Mouse (Mus musculus) cerebellum, adult 11-12 months (tissue): Measurements from ENCODE around the gene Ccnjl.
A peak's percentile ranks its signal among the peaks of the same experiment; 100 is the strongest.

Experiments used
- DNase-seq: peaks from one replicate; pipeline ENCODE4 v3.0.0; 2022

The Ccnjl gene

DNA sequence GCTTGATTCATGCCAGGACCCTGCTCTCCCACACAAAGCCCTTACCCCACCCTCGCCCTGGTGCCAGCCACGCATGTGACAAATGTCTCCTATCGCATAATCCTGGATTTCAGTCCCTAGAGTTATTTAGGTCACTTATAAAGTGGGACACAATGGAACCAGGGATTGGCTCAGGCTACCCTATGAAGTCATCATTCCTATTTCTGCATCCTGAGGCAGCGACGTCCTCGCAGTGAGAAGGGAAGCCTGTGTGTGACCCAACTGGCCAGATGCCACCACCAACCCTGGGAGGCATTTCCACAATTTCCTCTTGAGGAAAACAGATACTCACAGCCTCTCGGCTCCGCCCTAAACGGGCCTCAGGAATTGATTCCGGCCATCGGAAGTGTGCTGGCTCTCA, 41.0 kb downstream of the Ccnjl start:
- DNase-seq, result peak; percentile 91

DNA sequence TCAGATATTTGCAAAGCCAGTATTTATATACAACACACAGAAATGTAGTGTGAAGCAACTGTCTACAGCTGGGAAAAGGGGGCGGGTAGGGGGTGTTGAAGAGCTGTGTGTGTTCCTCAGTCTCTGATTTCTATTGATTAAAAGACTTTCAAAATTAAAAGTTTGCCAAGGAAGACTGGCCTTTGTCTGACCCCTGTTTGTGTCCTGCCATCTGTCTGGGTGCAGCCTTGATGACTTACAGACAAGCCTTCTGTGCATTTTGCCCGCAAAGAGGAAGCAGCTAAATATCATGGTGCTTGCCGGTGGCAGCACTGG, 46.4 kb downstream of the Ccnjl start:
- DNase-seq, result no peak

DNA sequence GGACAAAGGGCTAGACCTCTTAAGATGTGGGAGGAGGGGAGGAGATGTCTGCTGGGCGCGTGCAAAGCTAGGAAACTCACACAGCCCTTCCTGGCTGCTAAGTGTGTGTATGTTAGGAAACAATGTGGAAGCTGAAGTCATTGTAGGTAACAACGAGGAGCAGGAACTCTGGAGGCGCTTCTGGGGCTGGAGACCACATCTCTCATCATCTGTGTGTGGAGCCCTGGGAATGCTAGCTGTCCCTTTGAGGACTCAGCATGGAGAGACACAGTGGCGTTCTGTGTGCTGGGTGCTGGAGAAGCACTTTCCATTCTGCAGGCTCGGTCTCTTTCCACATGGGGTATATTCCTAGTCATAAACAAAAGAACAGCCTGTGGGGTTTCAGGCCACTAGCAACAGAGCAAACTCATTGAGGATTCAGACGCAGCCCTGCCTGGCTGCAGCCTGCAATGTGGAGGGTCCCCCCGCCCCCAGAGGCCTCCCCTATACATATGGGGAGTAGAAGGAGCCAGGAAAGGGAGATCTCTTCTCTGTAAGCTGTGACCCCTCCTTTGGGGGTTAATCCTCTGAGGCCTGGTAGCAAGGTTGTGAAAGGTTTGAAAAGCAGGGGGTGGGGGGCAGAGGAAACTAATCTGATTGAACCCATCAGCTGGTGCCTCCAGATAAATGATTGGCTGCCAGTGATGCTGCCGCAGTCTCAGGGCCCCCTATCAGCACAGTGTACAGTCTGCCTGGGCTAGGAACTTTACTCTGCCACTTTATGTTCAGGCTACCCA, 47.0 kb downstream of the Ccnjl start:
- DNase-seq, result no peak

DNA sequence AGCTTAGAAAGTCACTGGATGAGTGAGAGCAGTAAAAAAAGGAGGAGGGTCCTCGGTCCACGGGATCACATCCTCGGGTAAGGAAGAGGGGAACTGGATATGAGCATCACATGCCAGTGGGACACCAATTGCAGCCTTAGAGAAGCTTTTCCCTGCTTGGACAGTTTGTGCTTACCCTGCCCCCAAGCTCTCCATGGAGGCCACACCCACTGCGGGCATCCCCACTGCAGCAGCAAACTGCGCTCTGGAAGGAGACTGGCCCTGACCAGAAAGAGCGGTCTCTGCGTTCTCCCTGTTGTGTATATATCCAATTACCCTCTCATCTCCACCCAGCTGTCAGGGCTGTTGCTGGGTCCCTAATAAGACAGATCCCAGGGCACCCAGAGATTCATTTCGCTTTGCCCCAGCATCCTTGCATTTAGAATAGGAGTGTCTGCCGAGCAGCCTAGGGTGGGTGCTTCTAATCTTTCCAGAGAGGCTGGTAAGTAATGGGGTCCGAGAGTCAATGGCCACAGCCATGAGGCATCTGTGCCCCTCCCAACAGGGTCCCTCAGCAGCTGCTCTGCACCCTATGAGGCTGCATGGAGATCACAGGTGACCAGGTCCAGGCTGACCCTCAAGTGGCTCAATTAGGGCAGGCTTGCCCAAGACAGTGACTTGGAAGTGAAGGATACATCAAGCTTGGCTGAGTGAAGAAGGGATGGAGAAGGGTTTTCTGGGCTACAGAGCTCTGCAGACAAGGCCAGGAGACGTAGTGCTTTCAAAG, 49.3 kb downstream of the Ccnjl start:
- no peak for DNase-seq

DNA sequence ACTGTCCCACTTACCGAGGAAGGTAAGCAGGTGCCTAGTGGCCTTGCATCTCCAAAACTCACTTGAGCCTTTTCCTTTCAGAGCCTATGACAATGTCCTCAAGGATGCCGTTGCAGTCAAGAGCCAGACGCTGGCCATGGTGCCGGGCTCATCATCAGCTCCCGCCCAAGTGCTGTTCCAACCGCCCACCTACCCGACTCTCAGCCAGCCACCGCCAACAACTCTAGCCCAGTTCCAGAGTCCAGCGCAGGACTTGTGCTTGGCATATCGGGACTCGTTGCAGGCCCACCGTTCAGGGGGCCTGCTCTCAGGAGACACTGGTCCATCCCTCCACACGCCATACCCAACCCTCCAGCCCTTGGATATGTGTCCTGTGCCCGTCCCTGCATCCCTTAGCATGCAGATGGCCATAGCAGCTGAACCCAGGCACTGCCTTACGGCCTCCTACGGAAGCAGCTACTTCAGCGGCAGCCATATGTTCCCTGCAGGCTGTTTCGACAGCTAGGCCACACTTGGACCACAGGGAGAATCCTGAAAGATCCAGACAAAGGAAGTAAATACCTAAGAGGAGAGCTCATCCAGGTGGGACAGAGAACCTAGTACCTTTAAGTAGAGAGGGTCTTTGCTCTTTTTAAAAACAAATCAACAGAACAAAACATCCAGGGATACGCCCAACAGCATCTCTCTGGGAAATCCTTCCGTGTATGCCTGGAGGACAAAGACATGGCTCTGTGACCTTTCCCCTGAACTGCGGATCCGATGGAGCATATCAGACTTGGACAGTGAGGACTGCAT, 56.8 kb downstream of the Ccnjl start:
- peak; percentile 16 for DNase-seq

DNA sequence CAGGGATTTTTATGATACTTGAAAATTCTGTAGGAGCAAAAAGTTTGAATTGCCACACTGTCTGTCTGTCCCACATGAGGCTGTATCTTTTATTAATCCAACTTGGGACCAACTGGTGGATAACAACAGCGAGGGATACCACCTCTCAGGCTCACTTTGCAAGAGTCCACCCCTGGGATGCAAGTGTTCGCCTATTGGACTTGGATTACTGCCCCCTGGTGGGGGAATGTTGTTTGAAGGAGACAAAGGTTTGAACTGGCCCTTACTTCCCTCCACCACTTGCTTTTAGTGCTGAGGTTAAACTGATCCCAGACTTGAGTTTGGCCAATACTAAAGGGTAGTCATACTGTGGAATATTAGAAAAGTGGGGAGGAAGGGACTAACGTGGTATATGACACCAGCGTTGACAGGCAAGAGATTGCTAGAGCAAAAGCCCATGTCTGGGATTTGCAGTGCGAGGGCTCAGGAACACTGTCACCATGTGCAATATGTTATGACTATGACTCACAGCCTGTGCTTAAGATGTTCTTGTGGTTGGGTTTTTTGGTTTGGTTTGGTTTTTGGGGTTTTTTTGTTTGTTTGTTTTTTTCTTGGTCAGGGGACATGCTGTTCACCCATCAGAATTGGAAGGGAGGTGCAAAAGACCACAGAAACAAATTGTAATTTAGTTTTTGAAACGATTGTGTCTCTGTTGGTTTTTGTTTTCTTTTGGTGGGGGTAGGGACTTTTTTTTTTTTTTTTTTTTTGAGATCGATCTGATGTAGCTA, 57.9 kb downstream of the Ccnjl start, which contains the start of gene 4933415A04Rik:
4933415A04Rik (plus strand) TSS at position 717 of the 767 bp plus-strand sequence.
- peak; percentile 56 for DNase-seq

DNA sequence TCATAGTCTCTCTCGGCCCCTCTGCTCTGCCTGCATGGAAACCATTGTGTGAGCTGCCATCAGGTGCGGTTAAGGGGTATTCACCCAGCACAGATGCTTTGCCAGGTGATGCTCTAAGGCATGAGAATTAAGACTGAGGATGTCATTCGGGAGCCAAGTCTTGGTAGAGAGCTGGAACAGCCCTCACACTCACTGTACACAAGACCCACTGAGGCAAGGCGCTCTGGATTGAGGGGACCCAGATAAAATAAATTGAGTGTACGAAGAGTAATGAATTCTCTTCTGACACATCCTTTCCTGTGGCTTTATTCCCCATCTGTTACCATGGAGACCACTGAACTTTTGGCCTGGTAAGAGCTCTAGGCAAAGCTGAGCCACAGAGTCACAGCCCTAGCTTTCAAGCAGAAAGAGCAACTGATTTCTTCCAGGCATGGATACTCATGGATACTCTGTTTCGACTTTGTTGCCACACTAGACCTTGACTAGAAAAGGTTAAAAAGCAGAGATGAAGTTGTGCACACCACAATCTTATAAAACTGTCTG, 61.0 kb downstream of the Ccnjl start:
- no peak for DNase-seq

DNA sequence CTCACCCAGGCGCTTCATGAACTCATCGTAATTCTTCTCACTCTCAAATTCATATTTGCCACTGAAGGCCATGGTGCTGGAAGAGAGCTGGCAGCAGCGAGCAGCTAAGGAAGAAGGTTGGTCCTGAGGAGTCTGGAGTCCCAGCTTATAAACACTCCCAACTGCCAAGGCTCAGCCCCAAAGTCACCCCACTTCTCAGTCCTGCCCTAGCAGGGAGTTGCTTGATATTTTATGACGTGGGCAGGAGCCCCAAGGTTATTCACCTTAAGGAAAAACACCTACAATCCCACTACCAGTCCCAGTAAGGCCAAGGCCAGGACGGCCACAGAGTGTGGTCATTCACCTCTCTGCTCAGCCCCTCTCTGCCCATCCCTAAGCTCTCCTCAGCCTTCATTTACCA, 72.9 kb downstream of the Ccnjl start, which contains the start of gene Fabp6:
Fabp6 (minus strand) TSS at position 101 of the 400 bp plus-strand sequence.
- DNase-seq, result no peak

DNA sequence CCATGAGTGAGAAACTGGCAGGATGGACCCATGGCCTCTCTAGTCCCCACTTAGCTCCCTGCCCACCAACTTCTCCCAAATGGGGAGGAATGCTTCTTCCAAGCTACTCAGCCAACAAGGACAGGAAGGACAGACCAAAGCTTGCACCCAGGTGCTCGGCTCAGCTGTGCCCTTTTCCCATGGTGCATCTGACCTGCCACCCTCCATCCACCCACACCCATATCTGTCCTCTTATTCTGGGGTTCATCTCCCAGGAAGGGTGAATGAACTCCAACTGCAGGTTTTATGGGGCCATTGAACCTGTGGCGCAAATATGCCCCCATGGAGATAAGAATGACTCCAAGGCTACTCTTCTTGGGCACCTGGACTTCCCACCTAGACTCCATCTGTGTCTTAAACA, 75.6 kb downstream of the Ccnjl start:
- no peak for DNase-seq

DNA sequence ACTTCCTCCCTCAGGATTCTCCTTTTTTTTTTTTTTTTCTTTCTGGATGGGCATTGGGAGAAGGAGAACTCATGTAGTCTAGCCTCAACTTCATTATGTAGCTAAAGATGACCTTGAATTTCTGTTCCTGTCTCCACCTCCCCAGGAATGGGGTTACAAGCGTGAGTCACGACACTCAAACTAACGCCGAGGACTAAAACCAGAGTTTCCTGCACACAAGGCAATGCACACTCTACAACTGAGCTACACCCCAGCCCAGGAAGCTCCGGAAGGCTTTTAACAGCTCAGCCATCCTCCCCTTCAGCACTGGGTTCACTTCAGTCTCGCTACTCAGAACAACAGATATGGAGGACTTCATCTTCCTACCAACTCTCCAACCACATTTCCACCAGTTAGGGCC, 76.3 kb downstream of the Ccnjl start:
- DNase-seq, result no peak

DNA sequence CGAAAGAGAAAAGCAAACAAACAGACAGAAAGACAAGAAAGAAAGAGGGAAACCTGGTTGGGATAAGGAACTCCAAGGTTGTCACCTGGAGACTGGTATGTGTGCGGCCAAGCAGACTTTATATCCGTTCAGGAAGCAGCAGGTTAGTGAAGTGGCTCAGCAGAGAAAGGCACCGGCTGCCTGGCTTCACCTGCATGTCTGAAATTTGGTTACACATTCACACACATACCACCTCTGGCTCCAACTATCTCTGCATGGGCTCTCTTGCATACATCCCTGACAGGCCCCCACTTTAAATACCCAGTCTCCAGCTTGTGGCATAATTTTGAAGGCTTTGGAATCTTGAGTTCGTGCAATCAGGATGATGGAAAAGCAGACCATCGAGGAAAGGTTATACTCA, 77.3 kb downstream of the Ccnjl start:
- no peak for DNase-seq

DNA sequence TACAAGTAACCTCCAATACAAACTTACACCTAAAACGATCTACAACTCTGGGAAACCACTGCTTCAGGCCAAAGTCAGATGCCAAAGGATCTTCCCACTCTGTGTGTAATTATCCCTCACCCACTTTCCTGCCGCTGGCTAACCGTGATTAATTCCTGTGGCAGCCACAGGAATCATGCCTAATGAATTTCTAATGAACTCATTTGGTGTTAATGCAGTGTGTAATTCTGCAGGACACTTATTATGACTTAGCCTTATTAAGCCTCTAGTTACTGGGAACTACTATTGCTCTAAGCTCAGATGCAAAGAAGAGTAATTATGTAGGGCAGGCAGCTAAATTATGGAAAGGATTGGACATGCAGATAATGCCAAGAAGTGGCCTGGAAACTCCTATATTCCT, 79.9 kb downstream of the Ccnjl start:
- DNase-seq, result no peak

DNA sequence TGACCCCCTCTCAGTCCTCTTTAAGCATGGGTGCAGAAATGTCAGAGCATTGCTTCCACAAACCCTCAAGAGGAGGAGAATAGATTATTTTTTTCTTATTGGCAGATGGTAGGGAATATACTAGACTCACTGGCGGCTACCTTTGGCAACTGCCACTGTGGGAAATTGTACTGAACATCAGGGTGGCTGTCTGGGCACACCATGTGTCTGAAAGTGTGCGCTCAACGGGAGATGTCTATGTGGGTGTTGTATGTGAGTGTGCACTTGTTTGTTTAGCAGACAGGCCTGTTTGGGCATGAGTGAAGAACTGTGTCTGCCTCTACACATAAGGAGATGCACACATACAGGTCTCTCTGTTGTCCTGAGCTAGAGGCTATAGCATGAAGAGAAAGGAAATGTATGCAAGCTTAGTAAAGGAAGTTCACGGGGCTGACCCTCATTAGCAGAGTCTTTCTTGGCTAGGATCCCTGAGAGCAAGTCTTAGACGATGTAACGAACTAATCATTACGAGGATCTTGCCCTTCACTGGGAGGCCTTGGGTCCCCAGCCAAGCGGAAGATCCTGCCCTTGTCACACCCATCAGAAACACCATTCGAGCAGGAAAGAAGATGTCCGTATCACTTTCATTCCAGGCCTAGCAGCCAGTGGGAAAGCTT, 81.5 kb downstream of the Ccnjl start:
- no peak for DNase-seq

DNA sequence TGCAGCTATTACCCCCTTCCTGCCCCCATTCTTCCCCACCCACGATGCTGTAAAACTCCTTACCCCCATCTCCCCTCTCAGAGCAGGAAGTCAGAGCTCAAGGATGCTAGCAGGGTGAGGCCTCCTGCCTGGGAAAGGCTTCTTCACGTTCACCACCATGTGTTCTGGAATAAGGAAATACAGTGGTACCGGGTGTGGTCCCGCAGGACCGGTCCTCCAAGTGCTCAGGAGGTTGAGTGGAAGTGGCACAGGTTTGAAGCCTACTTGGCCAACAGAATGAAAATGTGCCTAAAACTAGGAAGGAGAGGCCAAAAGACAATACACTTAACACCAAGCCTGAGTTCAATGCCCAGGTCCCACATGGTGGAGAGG, 82.1 kb downstream of the Ccnjl start:
- DNase-seq, result no peak

DNA sequence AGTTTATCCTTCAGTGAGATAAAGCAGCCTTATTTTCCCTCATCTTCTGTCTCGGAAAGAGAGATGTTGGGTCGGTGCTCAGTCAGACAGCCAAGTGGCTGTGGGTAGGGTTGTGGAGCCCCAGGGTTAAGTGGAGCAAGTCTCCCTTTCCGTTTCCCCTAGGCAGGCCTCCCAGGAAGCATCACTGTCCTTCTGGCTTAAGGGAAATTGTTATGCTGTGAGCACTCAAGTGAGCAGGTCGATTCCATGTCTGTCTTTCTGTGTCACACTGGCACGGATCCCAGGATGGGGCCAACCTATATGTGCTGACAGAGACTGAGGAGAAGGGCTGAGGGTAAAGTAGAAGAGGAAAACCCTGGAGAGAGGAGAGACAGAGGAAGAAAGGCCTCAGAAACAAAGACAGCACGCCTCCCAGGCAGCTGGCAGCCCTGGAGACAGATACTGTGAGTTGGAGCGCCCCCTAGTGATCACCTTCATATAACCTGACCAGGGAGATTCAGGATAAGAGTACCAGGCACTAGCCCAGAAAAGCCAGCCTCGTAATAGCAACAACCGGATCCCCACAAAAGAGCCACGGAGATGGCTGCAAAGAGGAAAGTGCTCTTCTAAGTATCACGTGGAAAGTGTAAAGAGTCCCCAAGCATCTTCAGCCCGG, 84.4 kb downstream of the Ccnjl start:
- DNase-seq, result peak; percentile 68

DNA sequence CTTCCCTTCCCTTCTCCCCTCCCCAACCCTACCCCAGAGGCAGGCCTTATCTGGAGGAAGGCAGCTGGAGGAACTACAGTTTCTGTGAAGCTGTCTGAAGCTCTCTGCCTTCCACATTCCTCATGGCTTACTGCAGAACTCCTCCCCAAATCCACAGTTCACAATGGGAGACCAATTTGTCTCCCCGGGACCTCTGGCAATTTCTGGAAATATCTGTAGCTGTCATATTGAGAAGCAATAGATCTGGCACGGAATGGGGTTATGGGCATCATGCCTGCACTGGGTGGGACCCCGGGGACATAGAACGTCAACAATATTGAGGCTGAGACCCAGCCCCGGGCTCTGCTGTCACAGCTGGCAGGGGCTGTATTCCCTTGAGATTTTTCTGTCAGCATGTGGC, 89.3 kb downstream of the Ccnjl start:
- DNase-seq, result no peak

DNA sequence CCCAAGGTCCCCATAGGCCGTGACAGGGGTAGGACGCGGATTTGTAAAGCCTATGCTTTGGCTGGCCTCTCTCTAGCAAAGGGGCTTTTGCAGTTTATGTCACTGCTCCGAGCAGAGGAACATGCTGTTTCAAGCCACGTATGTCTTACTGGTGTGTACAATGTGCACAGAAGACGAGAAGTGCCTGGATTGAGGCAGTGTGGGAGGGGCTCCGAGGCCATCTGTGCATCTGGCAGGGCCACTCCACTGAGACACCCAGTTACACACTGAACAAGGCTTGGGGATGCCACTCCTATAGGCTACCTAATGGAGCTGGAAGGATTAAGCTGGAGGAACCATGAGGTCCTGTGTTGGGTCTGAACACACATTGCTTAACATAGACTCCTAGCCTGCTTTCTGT, 89.8 kb downstream of the Ccnjl start:
- no peak for DNase-seq

DNA sequence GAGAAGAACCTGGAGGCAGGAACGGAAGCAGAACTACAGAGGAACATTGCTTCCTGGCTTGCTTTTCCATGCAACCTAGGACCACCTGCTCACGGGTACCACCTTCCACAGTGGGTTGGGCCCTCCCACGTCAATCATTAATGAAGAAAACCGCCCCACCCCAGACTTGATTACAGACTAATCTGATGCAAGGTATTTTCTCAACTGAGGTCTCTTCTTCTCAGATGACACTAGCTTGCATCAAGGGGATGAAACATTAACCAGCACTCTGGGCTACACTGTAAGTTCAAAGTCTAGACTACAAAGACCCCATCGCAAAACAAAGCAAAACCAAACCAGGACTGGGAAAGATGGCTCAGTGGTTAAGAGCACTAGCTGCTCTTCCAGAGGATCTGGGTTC, 93.2 kb downstream of the Ccnjl start:
- DNase-seq, result no peak

DNA sequence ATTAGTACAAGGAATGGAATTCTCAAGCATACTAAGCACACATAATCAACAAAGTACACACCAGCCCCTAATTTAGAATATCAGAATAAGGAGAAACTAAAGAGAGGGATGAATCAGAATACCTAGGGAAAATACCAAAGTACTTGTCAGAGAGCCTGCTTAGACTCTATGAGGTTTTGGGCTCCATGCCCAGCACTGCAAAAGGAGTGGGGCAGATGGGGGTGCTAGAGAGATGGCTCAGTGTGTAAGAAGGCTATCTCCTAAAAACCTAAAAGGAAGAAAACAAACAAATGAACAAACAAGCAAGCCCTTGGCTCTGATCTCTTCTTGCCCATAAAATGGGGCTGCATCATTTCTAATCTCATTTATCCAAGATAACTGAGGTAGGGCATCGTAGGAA, 95.8 kb downstream of the Ccnjl start:
- no peak for DNase-seq

DNA sequence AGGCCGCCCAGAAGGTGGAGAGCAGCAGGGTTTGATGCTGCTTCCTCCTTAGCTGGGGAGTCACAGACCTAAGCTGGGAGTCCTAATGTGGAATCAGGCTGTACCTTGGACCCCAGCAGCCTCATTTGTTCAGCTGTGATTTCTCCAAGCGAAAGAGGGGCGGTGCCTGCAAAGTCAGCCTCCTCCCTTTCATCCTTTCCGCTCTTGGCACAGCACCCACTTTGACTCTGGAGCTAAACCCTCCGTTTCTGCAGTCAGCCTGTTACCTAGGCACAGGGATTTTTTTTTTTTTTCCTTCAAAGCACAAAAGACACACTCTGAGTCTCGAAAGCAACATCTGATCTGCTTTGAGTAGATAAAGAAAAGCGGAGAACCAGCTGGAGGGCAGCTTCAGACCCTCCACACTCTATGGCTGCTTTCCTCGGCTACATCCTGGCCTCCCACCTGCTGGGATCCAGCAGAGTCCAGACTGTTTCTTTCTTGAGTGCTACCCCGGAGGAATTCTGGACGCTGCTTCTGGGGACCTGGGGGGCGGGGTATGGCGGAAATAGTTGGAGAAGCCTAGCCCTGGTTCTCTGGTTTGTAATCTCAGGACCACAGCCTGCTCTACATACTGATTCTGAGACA, 97.8 kb downstream of the Ccnjl start:
- peak; percentile 48 for DNase-seq
